Mouse (Mus musculus): ENCODE data around the gene Wdr48. TPM values are rescaled to one million over a fixed set of nuclear protein-coding genes. Genes with fewer than 3 reads are reported as not detected.

Gene Wdr48
- polyA plus RNA-seq, 1 experiment from 2014 or later, result 32.9 TPM

DNA sequence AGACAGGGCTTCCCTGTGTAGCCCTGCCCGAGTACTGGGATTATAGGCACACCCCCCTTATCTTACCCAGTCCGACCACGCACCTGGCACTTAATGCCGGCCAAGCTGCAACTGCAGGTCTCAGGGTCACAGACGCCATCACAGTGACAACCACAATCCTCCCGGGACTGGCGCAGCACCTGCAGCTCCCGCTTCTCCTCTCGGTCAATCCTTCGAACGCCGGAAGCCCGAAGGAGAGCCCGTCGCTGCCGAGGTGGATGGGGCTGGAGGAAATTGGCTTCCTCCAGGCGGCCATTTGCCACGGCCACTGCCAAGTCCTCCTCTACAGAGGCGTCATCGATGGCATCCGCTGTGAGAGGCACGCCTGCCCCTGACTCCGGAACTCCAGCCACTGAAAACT, 78.6 kb downstream of the Wdr48 start:
- Histone ChIP-seq H3K9ac (no peak overlapping the region), H3K27ac (no peak overlapping the region), H3K4me1 (peaks cover 31% of the 10 kb centered on the region), H3K4me2 (no peak overlapping the region), H3K36me3 (peaks cover 38% of the 10 kb centered on the region), H3K9me3 (replicated peaks) (no peaks in the 10 kb centered on the region), H3K27me3 (replicated peaks) (no peaks in the 10 kb centered on the region), H3K4me3 (no peak overlapping the region)
- no peak for ATAC-seq
- 87% methylated on average over 23 of the region's 23 CpGs for WGBS (ENCODE audit: insufficient replicate concordance)

DNA sequence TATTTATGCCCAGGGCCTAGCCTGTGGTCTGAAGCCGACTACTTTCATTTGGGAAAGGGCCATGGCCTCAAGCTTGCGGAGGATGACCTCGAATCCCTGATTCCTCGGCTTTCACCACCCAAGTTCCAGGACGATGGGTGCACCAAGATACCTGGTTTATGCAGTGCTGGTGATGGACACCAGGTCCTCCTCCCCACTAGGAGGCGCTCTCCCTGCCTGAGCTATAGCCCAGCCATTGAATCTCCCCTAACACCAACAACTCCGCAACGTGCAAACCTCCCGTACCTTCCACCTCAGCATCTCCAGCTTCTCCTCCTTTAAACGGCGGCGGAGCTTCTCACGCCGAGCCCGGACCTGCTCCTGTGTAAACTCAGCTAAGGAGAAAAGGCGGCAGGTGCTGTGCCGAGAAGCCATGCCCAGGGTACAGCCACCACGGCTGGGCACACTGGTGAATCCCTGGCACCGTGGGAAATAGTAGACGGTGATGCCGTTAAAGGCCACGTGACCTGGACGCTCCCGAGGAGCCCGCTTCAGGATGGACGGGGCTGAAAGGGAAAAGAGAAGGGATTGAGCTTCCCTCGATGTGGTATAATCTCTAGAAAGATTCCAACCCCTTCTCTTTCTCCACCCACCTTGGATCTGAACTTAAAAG, 79.3 kb downstream of the Wdr48 start:
- no peak for ATAC-seq
- Histone ChIP-seq H3K36me3 (peaks cover 38% of the 10 kb centered on the region), H3K4me3 (no peak overlapping the region), H3K9me3 (replicated peaks) (no peaks in the 10 kb centered on the region), H3K4me2 (no peak overlapping the region), H3K9ac (no peak overlapping the region), H3K4me1 (peaks cover 38% of the 10 kb centered on the region), H3K27ac (no peak overlapping the region), H3K27me3 (replicated peaks) (no peaks in the 10 kb centered on the region)
- WGBS (ENCODE audit: insufficient replicate concordance), result 90% methylated on average over 27 of the region's 27 CpGs

DNA sequence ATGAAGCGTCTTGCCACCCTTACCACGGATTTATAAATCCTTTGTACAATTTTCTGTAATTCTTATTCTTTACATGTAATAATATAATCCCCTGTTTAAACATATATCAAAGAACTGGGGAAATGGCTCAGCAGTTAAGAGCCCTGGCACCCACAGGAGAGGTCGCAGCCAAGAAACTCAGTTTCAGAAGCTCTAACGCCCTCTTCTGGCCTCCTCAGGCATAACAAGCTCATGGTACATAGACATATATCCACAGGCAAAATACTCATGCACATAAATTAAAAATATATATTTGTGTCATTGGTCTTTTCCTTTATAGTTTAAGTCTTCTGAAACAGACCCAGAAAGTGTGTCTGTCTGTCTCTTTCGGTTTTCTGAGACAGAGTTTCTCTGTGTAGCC, 79.9 kb downstream of the Wdr48 start:
- Histone ChIP-seq H3K4me2 (no peak overlapping the region), H3K27ac (no peak overlapping the region), H3K4me1 (peaks cover 45% of the 10 kb centered on the region), H3K4me3 (no peak overlapping the region), H3K27me3 (replicated peaks) (no peaks in the 10 kb centered on the region), H3K9me3 (replicated peaks) (no peaks in the 10 kb centered on the region), H3K9ac (no peak overlapping the region), H3K36me3 (peaks cover 38% of the 10 kb centered on the region)
- ATAC-seq, result no peak
- 67% methylated on average over 5 of the region's 5 CpGs for WGBS (ENCODE audit: insufficient replicate concordance)

DNA sequence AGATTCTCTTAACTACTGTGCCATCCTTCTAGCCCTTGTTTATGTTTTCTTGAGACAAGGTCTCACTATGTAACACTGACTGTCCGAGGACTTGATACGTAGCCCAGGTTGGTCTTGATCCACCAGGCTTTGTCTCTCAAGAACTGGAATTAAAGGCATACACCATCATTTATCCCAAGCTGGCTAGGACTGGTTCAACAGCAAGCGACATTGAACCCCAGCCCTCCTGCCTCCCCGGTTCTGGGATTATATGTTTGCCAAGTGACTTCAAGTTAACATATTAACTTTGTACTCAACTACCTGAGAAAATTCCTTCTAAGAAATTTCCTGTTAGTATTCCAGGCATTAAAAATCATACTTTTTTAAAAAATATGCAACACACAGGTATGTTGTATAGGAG, 80.6 kb downstream of the Wdr48 start:
- no peak for ATAC-seq
- no peaks in the 10 kb centered on the region for H3K27me3 ChIP-seq (replicated peaks)
- H3K9ac ChIP-seq, result no peak overlapping the region
- H3K36me3 ChIP-seq, result peaks cover 38% of the 10 kb centered on the region
- 78% methylated on average over 4 of the region's 4 CpGs for WGBS (ENCODE audit: insufficient replicate concordance)
- H3K4me3 ChIP-seq, result no peak overlapping the region
- no peaks in the 10 kb centered on the region for H3K9me3 ChIP-seq (replicated peaks)
- no peak overlapping the region for H3K27ac ChIP-seq
- peaks cover 46% of the 10 kb centered on the region for H3K4me1 ChIP-seq
- no peak overlapping the region for H3K4me2 ChIP-seq

Other genes starting within 250 kb of the Wdr48 start
- gene Scn10a, start 175.6 kb upstream of the Wdr48 start, polyA plus RNA-seq (2016; fragmentation: Nextera tagmentation; extraction: Ambion mirVana), result 0.05 and 0.10 TPM in 2 replicates
- 0.04 and 0.06 TPM in 2 replicates for gene Scn11a, start 69.4 kb upstream of the Wdr48 start, polyA plus RNA-seq (2016; fragmentation: Nextera tagmentation; extraction: Ambion mirVana)
- gene Gorasp1, start 42.7 kb downstream of the Wdr48 start, polyA plus RNA-seq (2016; fragmentation: Nextera tagmentation; extraction: Ambion mirVana), result 14.9 and 15.9 TPM in 2 replicates
- 0.06 and 0.07 TPM in 2 replicates for gene Ttc21a, start 42.7 kb downstream of the Wdr48 start, polyA plus RNA-seq (2016; fragmentation: Nextera tagmentation; extraction: Ambion mirVana)
- gene Csrnp1, start 89.8 kb downstream of the Wdr48 start, polyA plus RNA-seq (2016; fragmentation: Nextera tagmentation; extraction: Ambion mirVana), result 1.5 and 1.9 TPM in 2 replicates
- 0.02 and 0.07 TPM in 2 replicates for gene Xirp1, start 128.7 kb downstream of the Wdr48 start, polyA plus RNA-seq (2016; fragmentation: Nextera tagmentation; extraction: Ambion mirVana)
- 5.4 and 6.0 TPM in 2 replicates for gene Cx3cr1, start 175.0 kb downstream of the Wdr48 start, polyA plus RNA-seq (2016; fragmentation: Nextera tagmentation; extraction: Ambion mirVana)
- not detected in 2 replicates for gene Ccr8, start 197.2 kb downstream of the Wdr48 start, polyA plus RNA-seq (2016; fragmentation: Nextera tagmentation; extraction: Ambion mirVana)
- 142 and 144 TPM in 2 replicates for gene Slc25a38, start 215.5 kb downstream of the Wdr48 start, polyA plus RNA-seq (2016; fragmentation: Nextera tagmentation; extraction: Ambion mirVana)
- gene Rpsa, start 232.8 kb downstream of the Wdr48 start, polyA plus RNA-seq (2016; fragmentation: Nextera tagmentation; extraction: Ambion mirVana), result 1,191 and 1,263 TPM in 2 replicates